ENCODE assay signal across 14 mouse cellular contexts in genomic region chr5:124022365-124022764, GRCm38 (mm10). TPM values are rescaled to one million over a fixed set of nuclear protein-coding genes. Genes with fewer than 3 reads are reported as not detected.
DNase-seq lines count a peak whose midpoint lies in the region; ATAC-seq and TF ChIP-seq lines count a peak whose summit lies in the region.
"Had no signal": no experiment of that assay in that cellular context is flagged by ENCODE, and none has a peak within 500 bp of the region (broad histone marks: within the 10 kb centered on the region; RNA-seq: fewer than 3 reads in every experiment).

No protein-coding gene starts in this region.

- ATAC-seq in liver, embryonic 14.5 days (ENCODE audit: insufficient read depth): no peak
- ATAC-seq: forebrain, embryonic 16.5 days had no signal

- no peaks in the 10 kb centered on the region for H3K27me3 ChIP-seq in liver, embryonic 14.5 days (ENCODE audit: control insufficient read depth, insufficient read depth, low read length)
- no peaks in the 10 kb centered on the region for H3K27me3 ChIP-seq in cerebellum, adult 2 months (ENCODE audit: control insufficient read depth, insufficient read depth, low read length)
- H3K27me3 ChIP-seq: limb, embryonic 13.5 days; midbrain, embryonic 12.5 days; neural tube, embryonic 12.5 days had no signal

- no peak for TF ChIP-seq POLR2A in cerebellum, adult 2 months (IDR thresholded peaks at IDR 0.05; ENCODE audit: borderline replicate concordance, insufficient read depth, low read length)

- peak overlapping the region; percentile 40; the same call in 1 of the 2 replicates for H3K9ac ChIP-seq in liver, embryonic 14.5 days (replicated peaks)
- H3K9ac ChIP-seq: limb, embryonic 13.5 days; midbrain, embryonic 12.5 days; neural tube, embryonic 12.5 days had no signal

- H3K4me2 ChIP-seq in liver, embryonic 14.5 days (ENCODE audit: low read depth): peak overlapping the region; percentile 55
- H3K4me2 ChIP-seq: limb, embryonic 13.5 days; midbrain, embryonic 12.5 days; neural tube, embryonic 12.5 days had no signal

- H3K27ac ChIP-seq in layer of hippocampus, adult 2 months: peak overlapping the region; percentile 82
- peak overlapping the region; percentile 39 for H3K27ac ChIP-seq in liver, embryonic 14.5 days
- no peak overlapping the region for H3K27ac ChIP-seq in cerebellum, adult 2 months (ENCODE audit: insufficient read depth, low read length)
- H3K27ac ChIP-seq: limb, embryonic 13.5 days; neural tube, embryonic 12.5 days had no signal

- no peak for DNase-seq in layer of hippocampus, adult 2 months (ENCODE audit: low spot score in 2 of 2)
- no peak for DNase-seq in layer of hippocampus, adult 8-10 months (ENCODE audit: low spot score in 2 of 2)
- DNase-seq in CD4-positive helper T cell, adult 2 months (ENCODE audit: low read depth, low spot score): peak; percentile 74
- DNase-seq in T-cell, adult 2 months (ENCODE audit: low spot score): peak; percentile 60
- no peak for DNase-seq in liver, embryonic 14.5 days (ENCODE audit: low read depth in 3 of 3, low spot score in 3 of 3)
- no peak for DNase-seq in cerebellum, adult 9-11 months
- DNase-seq in retina, postnatal 1 day: no peak
- no peak for DNase-seq in cerebellum, adult 2 months
- DNase-seq: gastrocnemius, postnatal 36 days; kidney, adult 2 months had no signal

- H3K4me1 ChIP-seq in liver, embryonic 14.5 days (replicated peaks; ENCODE audit: control insufficient read depth in 2 of 2, insufficient read depth in 2 of 2, low read length in 1 of 2): peaks cover 45 to 75% of the 10 kb centered on the region in 2 experiments
- peaks cover 61% of the 10 kb centered on the region for H3K4me1 ChIP-seq in cerebellum, adult 2 months (ENCODE audit: control insufficient read depth, insufficient read depth, low read length)

- no peak for TF ChIP-seq CTCF in layer of hippocampus, adult 2 months (conservative IDR thresholded peaks at IDR 0.05)
- TF ChIP-seq CTCF in liver, embryonic 14.5 days (IDR thresholded peaks at IDR 0.05; ENCODE audit: low read depth): no peak
- TF ChIP-seq CTCF in cerebellum, adult 2 months (IDR thresholded peaks at IDR 0.05; ENCODE audit: borderline replicate concordance, insufficient read depth, low read depth, low read length): no peak

- 0 out of 2 replicates have a peak, but pooled peaks have one; percentile 5 for TF ChIP-seq EP300 in liver, embryonic 14.5 days (IDR thresholded peaks at IDR 0.05; ENCODE audit: low read depth)

- H3K36me3 ChIP-seq in liver, embryonic 14.5 days (replicated peaks; ENCODE audit: control insufficient read depth, insufficient read depth, low read depth): no peaks in the 10 kb centered on the region; the same call in 1 of the 2 replicates

- 5% methylated on average over 7 of the region's 7 CpGs for WGBS in liver, embryonic 14.5 days (ENCODE audit: insufficient replicate concordance)
- WGBS in cerebellum, adult 2 months: 61% methylated on average over 7 of the region's 7 CpGs

- no peaks in the 10 kb centered on the region for H3K9me3 ChIP-seq in liver, embryonic 14.5 days (ENCODE audit: control insufficient read depth, low read length)
- H3K9me3 ChIP-seq: limb, embryonic 13.5 days; midbrain, embryonic 12.5 days; neural tube, embryonic 12.5 days had no signal

- H3K4me3 ChIP-seq in layer of hippocampus, adult 2 months: no peak overlapping the region
- peak overlapping the region in 1 of 2 experiments; percentile 2; a peak in 2 of 4 replicates for H3K4me3 ChIP-seq in liver, embryonic 14.5 days (ENCODE audit: insufficient read depth in 1 of 2, low read depth in 2 of 2, low read length in 2 of 2)
- H3K4me3 ChIP-seq in cerebellum, adult 2 months (replicated peaks; ENCODE audit: insufficient read depth, low read depth, low read length): no peak overlapping the region
- H3K4me3 ChIP-seq: limb, embryonic 13.5 days; midbrain, embryonic 12.5 days; neural tube, embryonic 12.5 days had no signal

RNA-seq across cellular contexts. Expression of gene Vps37b, which starts 9.7 kb away (rescaled TPM):
- total RNA-seq in layer of hippocampus, adult 2 months (2021): 10 to 100 TPM; 36.8 to 42.2 TPM
- 10 to 100 TPM; 35.9 to 39.4 (median 36.6) TPM for total RNA-seq in layer of hippocampus, adult 8-10 months (2022)
- polyA plus RNA-seq in liver, embryonic 14.5 days (2012; rRNA removed): 11.3 and 11.5 TPM in 2 replicates
- polyA plus RNA-seq in liver, embryonic 14.5 days (2014; fragmentation: Nextera tagmentation; extraction: Ambion mirVana): 8.8 and 12.6 TPM in 2 replicates
- 41.7 and 47.5 TPM in 2 replicates for polyA plus RNA-seq in cerebellum, adult 2 months (2012; rRNA removed)

RNA-seq across cellular contexts. Expression of gene Hip1r, which starts 48.9 kb away (rescaled TPM):
- total RNA-seq in layer of hippocampus, adult 2 months (2021): 10 to 100 TPM; 42.8 to 43.8 TPM
- 10 to 100 TPM; 33.5 to 47.0 (median 44.6) TPM for total RNA-seq in layer of hippocampus, adult 8-10 months (2022)
- polyA plus RNA-seq in liver, embryonic 14.5 days (2012; rRNA removed): 6.4 and 7.6 TPM in 2 replicates
- polyA plus RNA-seq in liver, embryonic 14.5 days (2014; fragmentation: Nextera tagmentation; extraction: Ambion mirVana): 6.2 and 7.2 TPM in 2 replicates
- 41.8 and 42.4 TPM in 2 replicates for polyA plus RNA-seq in cerebellum, adult 2 months (2012; rRNA removed)

Comparison
In these comparisons a context has a peak if more than half of its experiments do, and no peak if none do; other contexts are left out.
1. DNase-seq: peak in CD4-positive helper T cell, adult 2 months (single experiment) and T-cell, adult 2 months (single experiment); none in layer of hippocampus, adult 2 months (0 of 2), layer of hippocampus, adult 8-10 months (0 of 2), liver, embryonic 14.5 days (0 of 3), cerebellum, adult 9-11 months (single experiment), retina, postnatal 1 day (single experiment) and cerebellum, adult 2 months (0 of 2).